Mouse (Mus musculus) kidney, postnatal 0 days (tissue): ENCODE results near the gene Zc3h12c. TPM values are rescaled to one million over a fixed set of nuclear protein-coding genes. Genes with fewer than 3 reads are reported as not detected.

Experiments
- ATAC-seq: fragments of 200-750 bp; cut with Nextera tagmentation; replicated peaks from 2 replicates; pipeline ENCODE4 v1.8.0; 2017; ENCODE audit warnings: low read depth, moderate number of reproducible peaks, moderate TSS enrichment, moderate library complexity; ENCODE audit not compliant: low FRiP score
- DNase-seq: peaks from one replicate; pipeline ENCODE4 v3.0.0-alpha.2; 2016; ENCODE audit warnings: low spot score
- H3K27ac ChIP-seq: fragments of 300-500 bp; sonication (generic); 2 replicates; pipeline ENCODE4 v1.5.1; 2014; ENCODE audit warnings: mild to moderate bottlenecking
- H3K27me3 ChIP-seq: fragments of 300-500 bp; sonication (generic); 2 replicates; pipeline ENCODE4 v1.6.1; 2014; ENCODE audit warnings: low read length, mixed read lengths; ENCODE audit not compliant: insufficient read depth
- H3K36me3 ChIP-seq: fragments of 300-500 bp; sonication (generic); 2 replicates; pipeline ENCODE4 v1.6.1; 2014; ENCODE audit warnings: low read length, mixed read lengths; ENCODE audit not compliant: insufficient read depth
- H3K4me1 ChIP-seq: fragments of 300-500 bp; sonication (generic); replicated peaks from 2 replicates; pipeline ENCODE4 v1.6.1; 2014; ENCODE audit warnings: antibody characterized with exemption, low read length, mixed read lengths; ENCODE audit not compliant: insufficient read depth
- H3K4me2 ChIP-seq: fragments of 300-500 bp; sonication (generic); 2 replicates; pipeline ENCODE4 v1.6.1; 2014; ENCODE audit warnings: mild to moderate bottlenecking, low read length, moderate library complexity, mixed read lengths
- H3K4me3 ChIP-seq: fragments of 300-500 bp; sonication (generic); replicated peaks from 2 replicates; pipeline ENCODE4 v1.5.1; 2014; ENCODE audit warnings: low read depth, low read length
- H3K9ac ChIP-seq: fragments of 300-500 bp; sonication (generic); 2 replicates; pipeline ENCODE4 v1.6.1; 2014; ENCODE audit warnings: low read depth, low read length
- H3K9me3 ChIP-seq: fragments of 300-500 bp; sonication (generic); replicated peaks from 2 replicates; pipeline ENCODE4 v1.6.1; 2016; ENCODE audit warnings: low read length, inconsistent platforms, mixed read lengths
- CTCF ChIP-seq: IDR thresholded peaks from 2 replicates; pipeline ENCODE4 v1.5.1; 2016; ENCODE audit warnings: antibody characterized with exemption, low read depth, mild to moderate bottlenecking, moderate library complexity
- WGBS: fragments of 180-500 bp; shearing (Covaris S2); extraction: QIAGEN DNeasy Blood & Tissue Kit; methylation state at CpG from one replicate; pipeline ENCODE4 v1.1.7; 2014; 5-methylcytosine and 5-hydroxymethylcytosine counted together
- polyA plus RNA-seq: library from polyadenylated mRNA; unstranded; fragments of >200 nt; fragmentation: Nextera tagmentation; extraction: Ambion mirVana; gene quantifications from 2 replicates; pipeline ENCODE4 v1.2.1, GENCODE M21; 2015

Zc3h12c gene
- polyA plus RNA-seq, 1 experiment from 2014 or later, result 4.3 TPM

GRCm38 (mm10) chr9:52094016-52094415, 74.4 kb downstream of the Zc3h12c start:
- no peak for TF ChIP-seq CTCF
- DNase-seq (no peak), ATAC-seq (no peak)
- WGBS, result 82% methylated on average over 5 of the region's 5 CpGs
- H3K36me3 ChIP-seq, result 0 out of 2 replicates have a peak, but pooled peaks cover 8% of the 10 kb centered on the region
- H3K9ac ChIP-seq, result no peak overlapping the region
- H3K27me3 ChIP-seq, result no peaks in the 10 kb centered on the region
- no peaks in the 10 kb centered on the region for H3K4me1 ChIP-seq
- no peak overlapping the region for H3K27ac ChIP-seq
- no peaks in the 10 kb centered on the region for H3K9me3 ChIP-seq
- H3K4me3 ChIP-seq, result no peak overlapping the region
- H3K4me2 ChIP-seq, result no peak overlapping the region

GRCm38 (mm10) chr9:52093108-52093507, 75.3 kb downstream of the Zc3h12c start:
- Histone ChIP-seq H3K27me3 (no peaks in the 10 kb centered on the region), H3K4me1 (no peaks in the 10 kb centered on the region), H3K36me3 (0 out of 2 replicates have a peak, but pooled peaks cover 9% of the 10 kb centered on the region), H3K4me2 (no peak overlapping the region), H3K9ac (no peak overlapping the region), H3K4me3 (no peak overlapping the region), H3K27ac (no peak overlapping the region), H3K9me3 (no peaks in the 10 kb centered on the region)
- no peak for TF ChIP-seq CTCF
- WGBS, result 56% methylated on average over 8 of the region's 8 CpGs
- ATAC-seq, result no peak; the same call in 1 of the 2 replicates
- no peak for DNase-seq

- no peak overlapping the region for H3K9ac ChIP-seq
- no peaks in the 10 kb centered on the region for H3K9me3 ChIP-seq
- DNase-seq, result no peak
- no peak for TF ChIP-seq CTCF
- no peak overlapping the region for H3K4me2 ChIP-seq
- H3K4me1 ChIP-seq, result no peaks in the 10 kb centered on the region
- H3K27ac ChIP-seq, result no peak overlapping the region
- H3K4me3 ChIP-seq, result no peak overlapping the region
- H3K36me3 ChIP-seq, result peaks cover 16% of the 10 kb centered on the region; the same call in 1 of the 2 replicates
- no peak for ATAC-seq
- WGBS, result 86% methylated on average over 5 of the region's 5 CpGs
- no peaks in the 10 kb centered on the region for H3K27me3 ChIP-seq
Observed at GRCm38 (mm10) chr9:52092311-52092710, 76.1 kb downstream of the Zc3h12c start.

- no peaks in the 10 kb centered on the region for H3K9me3 ChIP-seq
- no peak overlapping the region for H3K4me3 ChIP-seq
- H3K4me2 ChIP-seq, result no peak overlapping the region
- ATAC-seq (no peak), DNase-seq (no peak)
- 92% methylated on average over 9 of the region's 9 CpGs for WGBS
- H3K27ac ChIP-seq, result no peak overlapping the region
- no peak for TF ChIP-seq CTCF
- no peaks in the 10 kb centered on the region for H3K4me1 ChIP-seq
- H3K27me3 ChIP-seq, result no peaks in the 10 kb centered on the region
- H3K9ac ChIP-seq, result no peak overlapping the region
- peaks cover 21% of the 10 kb centered on the region; the same call in 1 of the 2 replicates for H3K36me3 ChIP-seq
Observed at GRCm38 (mm10) chr9:52091752-52092151, 76.6 kb downstream of the Zc3h12c start.

- no peaks in the 10 kb centered on the region for H3K9me3 ChIP-seq
- no peak overlapping the region for H3K27ac ChIP-seq
- no peak overlapping the region for H3K4me3 ChIP-seq
- ATAC-seq (no peak), DNase-seq (no peak)
- H3K4me2 ChIP-seq, result no peak overlapping the region
- H3K9ac ChIP-seq, result no peak overlapping the region
- no peaks in the 10 kb centered on the region for H3K4me1 ChIP-seq
- TF ChIP-seq CTCF, result no peak
- 89% methylated on average over 4 of the region's 4 CpGs for WGBS
- peaks cover 48% of the 10 kb centered on the region for H3K36me3 ChIP-seq
- no peaks in the 10 kb centered on the region for H3K27me3 ChIP-seq
Observed at GRCm38 (mm10) chr9:52082414-52082813, 86.0 kb downstream of the Zc3h12c start.

- WGBS, result 83% methylated on average over 2 of the region's 2 CpGs
- Histone ChIP-seq H3K27ac (no peak overlapping the region), H3K9me3 (no peaks in the 10 kb centered on the region), H3K9ac (no peak overlapping the region), H3K27me3 (no peaks in the 10 kb centered on the region), H3K4me2 (no peak overlapping the region), H3K36me3 (peaks cover 48% of the 10 kb centered on the region), H3K4me3 (no peak overlapping the region), H3K4me1 (no peaks in the 10 kb centered on the region)
- no peak for TF ChIP-seq CTCF
- ATAC-seq, result no peak
- no peak for DNase-seq
Observed at GRCm38 (mm10) chr9:52081979-52082378, 86.4 kb downstream of the Zc3h12c start.

- H3K27me3 ChIP-seq, result no peaks in the 10 kb centered on the region
- H3K36me3 ChIP-seq, result peaks cover 43% of the 10 kb centered on the region; the same call in 1 of the 2 replicates
- no peak overlapping the region for H3K27ac ChIP-seq
- no peaks in the 10 kb centered on the region for H3K9me3 ChIP-seq
- no peak for DNase-seq
- no peak for TF ChIP-seq CTCF
- H3K4me2 ChIP-seq, result no peak overlapping the region
- WGBS, result 91% methylated on average over 1 of the region's 1 CpGs
- no peaks in the 10 kb centered on the region for H3K4me1 ChIP-seq
- no peak overlapping the region for H3K4me3 ChIP-seq
- no peak for ATAC-seq
- no peak overlapping the region for H3K9ac ChIP-seq
Observed at GRCm38 (mm10) chr9:52077692-52078091, 90.7 kb downstream of the Zc3h12c start.
